Mouse (Mus musculus) left cerebral cortex, adult 6 months (tissue): Measurements from ENCODE around the gene Gsta2. TPM values are rescaled to one million over a fixed set of nuclear protein-coding genes. Genes with fewer than 3 reads are reported as not detected.

ENCODE experiments used
- long read RNA-seq, 2 experiments: library from polyadenylated mRNA; unstranded; transcript quantifications; one replicate each; pipeline ENCODE4 v2.0.0; 2019 to 2020
- polyA plus RNA-seq: library from polyadenylated mRNA; unstranded; fragments of <200 nt; fragmentation: Nextera tagmentation; gene quantifications from 2 replicates; pipeline ENCODE4 v1.2.3, GENCODE M21; 2021

Gene Gsta2
- 1.1 and 1.4 TPM in 2 replicates for polyA plus RNA-seq
- long read RNA-seq, experiment 1 = 0 reads
- long read RNA-seq, experiment 2, partial matches to known transcripts = 0 of 1 reads
- long read RNA-seq, experiment 2, other reads (novel, unspliced or antisense) = 0 of 1 reads

GRCm38 (mm10) chr9:78355611-78356010 lies at the start of gene Gsta2:
TSS of gene Gsta2 (minus strand) at chr9:78355788.

GRCm38 (mm10) chr9:78395630-78396351 lies 40.2 kb upstream of the Gsta2 start, which contains the start of gene Ddx43:
TSS of gene Ddx43 (plus strand) at chr9:78395777.

GRCm38 (mm10) chr9:78378113-78378785 lies 22.7 kb upstream of the Gsta2 start, which contains the start of gene Ooep:
TSS of gene Ooep (minus strand) at chr9:78378725.

GRCm38 (mm10) chr9:78367959-78368358 lies 12.4 kb upstream of the Gsta2 start, which contains the start of gene Dppa5a:
TSS of gene Dppa5a (minus strand) at chr9:78368177.

GRCm38 (mm10) chr9:78327289-78327688 lies 28.3 kb downstream of the Gsta2 start, which contains the start of gene Omt2b:
TSS of gene Omt2b (plus strand) at chr9:78327589.

GRCm38 (mm10) chr9:78314696-78315095 lies 40.9 kb downstream of the Gsta2 start, which contains the start of gene Omt2a:
TSS of gene Omt2a (minus strand) at chr9:78314796.

GRCm38 (mm10) chr9:78289723-78290122 lies 65.9 kb downstream of the Gsta2 start, which contains the start of gene Gm10639:
TSS of gene Gm10639 (plus strand) at chr9:78289923.

Other genes starting within 250 kb of the Gsta2 start
- 85.5 and 115 TPM in 2 replicates for gene Fbxo9, start 246.7 kb downstream of the Gsta2 start, polyA plus RNA-seq
- gene Ick, start 246.6 kb downstream of the Gsta2 start, polyA plus RNA-seq = 9.2 and 9.6 TPM in 2 replicates
- gene Gsta4, start 173.0 kb downstream of the Gsta2 start, polyA plus RNA-seq = 105 and 108 TPM in 2 replicates
- not detected in 2 replicates for gene Gsta1, start 125.1 kb downstream of the Gsta2 start, polyA plus RNA-seq
- not detected in 2 replicates for gene Gm3776, start 98.7 kb downstream of the Gsta2 start, polyA plus RNA-seq
- 0.19 TPM in 1 of 2 replicates, not detected in the other for gene Gm10639, start 65.9 kb downstream of the Gsta2 start, polyA plus RNA-seq
- not detected in 2 replicates for gene Omt2a, start 41.0 kb downstream of the Gsta2 start, polyA plus RNA-seq
- gene Omt2b, start 28.2 kb downstream of the Gsta2 start, polyA plus RNA-seq = not detected in 2 replicates
- not detected in 2 replicates for gene Dppa5a, start 12.4 kb upstream of the Gsta2 start, polyA plus RNA-seq
- not detected in 2 replicates for gene Ooep, start 22.9 kb upstream of the Gsta2 start, polyA plus RNA-seq
- 0.06 TPM in 1 of 2 replicates, not detected in the other for gene Ddx43, start 40.0 kb upstream of the Gsta2 start, polyA plus RNA-seq
- 0.25 and 0.32 TPM in 2 replicates for gene Cgas, start 87.4 kb upstream of the Gsta2 start, polyA plus RNA-seq
- gene Mto1, start 92.4 kb upstream of the Gsta2 start, polyA plus RNA-seq = 19.6 and 25.4 TPM in 2 replicates
- gene Gm17324, start 93.0 kb upstream of the Gsta2 start, polyA plus RNA-seq = 1.0 and 1.3 TPM in 2 replicates
- 1,241 and 1,476 TPM in 2 replicates for gene Eef1a1, start 133.4 kb upstream of the Gsta2 start, polyA plus RNA-seq
- gene Slc17a5, start 232.3 kb upstream of the Gsta2 start, polyA plus RNA-seq = 12.6 and 16.3 TPM in 2 replicates